Mouse (Mus musculus) urinary bladder, adult 2 months (tissue): Measurements from ENCODE around the gene Olfr1321. TPM values are rescaled to one million over a fixed set of nuclear protein-coding genes. Genes with fewer than 3 reads are reported as not detected.

Experiments
- DNase-seq: peaks from one replicate; pipeline ENCODE4 v3.0.0; 2022; ENCODE audit warnings: low spot score
- polyA plus RNA-seq: library from polyadenylated mRNA; depleted of rRNA; stranded (reverse); fragments of >200 nt; gene quantifications from 2 replicates; pipeline ENCODE4 v1.2.3, GENCODE M21; 2012; rRNA removed

Olfr1321 gene
- not detected in 2 replicates for polyA plus RNA-seq

DNA sequence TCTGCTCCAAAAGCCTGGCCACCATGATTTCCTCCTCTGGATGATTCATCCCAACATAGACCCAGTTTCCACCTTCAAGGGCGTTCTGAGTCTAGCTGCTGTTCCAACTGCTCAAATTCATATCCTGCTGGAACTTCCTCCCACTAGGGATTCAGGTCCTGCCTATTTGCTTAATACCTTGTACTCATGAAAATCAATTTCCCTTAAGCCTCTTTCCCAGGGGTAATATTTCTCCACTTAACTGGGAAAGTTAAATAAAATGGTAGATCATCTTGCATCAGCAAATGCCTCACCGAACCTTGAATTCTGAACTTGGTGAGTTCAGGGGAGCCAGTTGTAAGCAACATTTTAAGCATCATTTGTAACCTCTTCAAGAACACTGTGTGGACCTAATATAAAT, at the start of gene Olfr1321:
Gene Olfr1321, minus strand, starts transcription at position 101 of the 400 bp plus-strand sequence.
- no peak for DNase-seq

DNA sequence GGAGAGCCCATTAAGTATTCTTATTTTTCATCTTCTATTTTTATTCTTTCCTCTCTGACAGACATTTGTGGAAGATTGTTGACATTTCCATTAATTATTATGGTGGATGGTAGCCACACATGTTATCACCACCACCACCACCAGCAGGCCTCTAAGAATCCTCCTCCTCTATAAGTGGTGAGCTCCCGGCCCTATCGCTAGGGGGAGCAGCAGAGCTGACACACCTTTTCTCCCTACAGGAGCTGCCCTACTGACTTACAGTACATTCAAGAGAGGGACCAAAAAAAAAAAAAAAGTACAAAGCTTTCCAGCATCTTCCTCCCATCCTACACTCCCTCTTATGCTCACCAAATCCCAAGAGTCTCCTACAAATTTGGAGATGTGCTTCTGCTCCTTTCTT, 36.0 kb upstream of the Olfr1321 start:
- no peak for DNase-seq

DNA sequence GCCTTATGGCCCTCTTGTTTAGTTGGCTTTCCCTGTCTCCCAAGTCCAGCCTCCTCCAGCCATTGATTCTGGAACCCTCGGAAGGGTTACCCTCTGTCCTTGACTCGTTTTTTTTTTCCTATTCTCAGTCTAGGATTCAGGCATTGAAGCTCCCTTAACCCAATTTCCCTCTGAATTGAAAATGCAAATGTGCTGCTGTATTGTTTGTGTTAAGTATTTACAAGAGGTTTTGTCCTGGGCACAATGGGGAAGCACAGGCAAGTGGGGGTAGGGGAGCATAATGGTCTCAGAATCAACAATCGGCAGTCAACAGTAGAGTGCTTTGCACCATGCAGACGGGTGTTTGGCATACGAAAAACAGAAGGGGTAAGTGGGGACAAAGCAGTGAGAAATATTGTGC, 10.3 kb upstream of the Olfr1321 start:
- DNase-seq: no peak

Other genes with a start within 250 kb of the Olfr1321 start
- not detected in 2 replicates for gene Olfr1320, start 62.7 kb downstream of the Olfr1321 start, polyA plus RNA-seq
- 0.51 and 0.52 TPM in 2 replicates for gene Igsf1, start 62.7 kb upstream of the Olfr1321 start, polyA plus RNA-seq
- gene Olfr1322, start 156.4 kb upstream of the Olfr1321 start, polyA plus RNA-seq: not detected in 2 replicates